ENCODE assay signal across 8 mouse cellular contexts in the genomic region with DNA sequence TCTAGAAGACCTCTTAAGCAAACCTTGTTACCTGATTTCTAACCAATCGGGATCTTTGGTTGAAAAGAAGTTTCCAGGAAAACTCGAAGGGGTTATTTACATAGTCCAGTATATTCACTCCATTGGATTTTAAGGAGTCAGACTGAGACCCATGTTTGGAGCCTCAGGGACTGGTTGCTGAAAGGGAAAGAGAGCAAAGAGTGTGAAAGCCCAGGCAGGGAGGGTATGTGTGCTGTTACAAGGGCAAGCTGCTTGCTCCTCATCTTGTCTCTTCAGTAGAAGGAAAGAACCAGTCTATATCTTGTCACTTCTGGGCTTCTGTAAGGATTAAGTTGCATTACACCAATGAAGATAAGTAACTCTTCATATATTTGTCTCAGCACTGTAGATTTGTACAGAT. TPM values are rescaled to one million over a fixed set of nuclear protein-coding genes. Genes with fewer than 3 reads are reported as not detected.
DNase-seq lines count a peak whose midpoint lies in the region; ATAC-seq lines count a peak whose summit lies in the region.

No protein-coding gene starts in this region.

- 0% methylated on average over 2 of the region's 2 CpGs for WGBS in lung, embryonic 16.5 days
- 6% methylated on average over 2 of the region's 2 CpGs for WGBS in embryonic facial prominence, embryonic 13.5 days
- 12% methylated on average over 2 of the region's 2 CpGs for WGBS in limb, embryonic 10.5 days
- 5% methylated on average over 2 of the region's 2 CpGs for WGBS in neural tube, embryonic 15.5 days

- ATAC-seq in lung, embryonic 16.5 days (ENCODE audit: low read depth), result no peak
- ATAC-seq in embryonic facial prominence, embryonic 13.5 days (ENCODE audit: insufficient number of reproducible peaks, insufficient read depth, low FRiP score, low TSS enrichment, low read depth), result no peak
- ATAC-seq in neural tube, embryonic 15.5 days (ENCODE audit: low FRiP score), result no peak
- ATAC-seq in activated CD4-positive, CD25-positive, alpha-beta regulatory T cell, adult 4 months, result no peak

- peak overlapping the region; percentile 90 for H3K9ac ChIP-seq in lung, embryonic 16.5 days (ENCODE audit: low read length)
- peak overlapping the region; percentile 87 for H3K9ac ChIP-seq in embryonic facial prominence, embryonic 13.5 days
- H3K9ac ChIP-seq in neural tube, embryonic 15.5 days (replicated peaks), result peak overlapping the region; percentile 81

- no peaks in the 10 kb centered on the region for H3K36me3 ChIP-seq in lung, embryonic 16.5 days (ENCODE audit: control insufficient read depth, insufficient read depth, low read length)
- H3K36me3 ChIP-seq in embryonic facial prominence, embryonic 13.5 days, result no peaks in the 10 kb centered on the region
- H3K36me3 ChIP-seq in limb, embryonic 10.5 days, result no peaks in the 10 kb centered on the region
- H3K36me3 ChIP-seq in neural tube, embryonic 15.5 days, result no peaks in the 10 kb centered on the region

- H3K27ac ChIP-seq in lung, embryonic 16.5 days (ENCODE audit: low read length), result peak overlapping the region; percentile 96; the same call in 1 of the 2 replicates
- no peak overlapping the region; the same call in 1 of the 2 replicates for H3K27ac ChIP-seq in embryonic facial prominence, embryonic 13.5 days
- H3K27ac ChIP-seq in limb, embryonic 10.5 days, result 0 out of 2 replicates have a peak overlapping the region, but pooled peaks have one; percentile 93
- peak overlapping the region; percentile 95 for H3K27ac ChIP-seq in neural tube, embryonic 15.5 days (replicated peaks)

- DNase-seq in lung, postnatal 4 days, result no peak
- no peak for DNase-seq in limb, embryonic 10.5 days (ENCODE audit: low spot score)
- no peak for DNase-seq in right cerebral cortex, postnatal 14 days
- DNase-seq in adrenal gland, adult 18-20 months (ENCODE audit: low spot score in 2 of 2), result no peak

- peaks cover 15% of the 10 kb centered on the region for H3K4me1 ChIP-seq in lung, embryonic 16.5 days (replicated peaks; ENCODE audit: control insufficient read depth, insufficient read depth, low read length)
- peaks cover 7% of the 10 kb centered on the region; the same call in 1 of the 2 replicates for H3K4me1 ChIP-seq in embryonic facial prominence, embryonic 13.5 days
- peaks cover 19% of the 10 kb centered on the region for H3K4me1 ChIP-seq in limb, embryonic 10.5 days
- peaks cover 10% of the 10 kb centered on the region for H3K4me1 ChIP-seq in neural tube, embryonic 15.5 days

- no peaks in the 10 kb centered on the region for H3K27me3 ChIP-seq in lung, embryonic 16.5 days (ENCODE audit: control insufficient read depth, insufficient read depth, low read depth, low read length)
- no peaks in the 10 kb centered on the region for H3K27me3 ChIP-seq in embryonic facial prominence, embryonic 13.5 days
- H3K27me3 ChIP-seq in limb, embryonic 10.5 days (ENCODE audit: low read depth, poor library complexity, severe bottlenecking), result no peaks in the 10 kb centered on the region
- no peaks in the 10 kb centered on the region for H3K27me3 ChIP-seq in neural tube, embryonic 15.5 days (replicated peaks)

- H3K4me2 ChIP-seq in lung, embryonic 16.5 days (ENCODE audit: low read depth, low read length), result peak overlapping the region; percentile 91
- peak overlapping the region; percentile 77 for H3K4me2 ChIP-seq in embryonic facial prominence, embryonic 13.5 days
- H3K4me2 ChIP-seq in neural tube, embryonic 15.5 days, result peak overlapping the region; percentile 68

- H3K4me3 ChIP-seq in lung, embryonic 16.5 days (ENCODE audit: low read length), result peak overlapping the region; percentile 78
- peak overlapping the region; percentile 91 for H3K4me3 ChIP-seq in embryonic facial prominence, embryonic 13.5 days
- peak overlapping the region; percentile 99 for H3K4me3 ChIP-seq in limb, embryonic 10.5 days
- H3K4me3 ChIP-seq in neural tube, embryonic 15.5 days (replicated peaks), result peak overlapping the region; percentile 96

- H3K9me3 ChIP-seq in lung, embryonic 16.5 days (ENCODE audit: control insufficient read depth, low read length), result no peaks in the 10 kb centered on the region
- H3K9me3 ChIP-seq in embryonic facial prominence, embryonic 13.5 days, result no peaks in the 10 kb centered on the region
- no peaks in the 10 kb centered on the region for H3K9me3 ChIP-seq in limb, embryonic 10.5 days (replicated peaks)
- no peaks in the 10 kb centered on the region for H3K9me3 ChIP-seq in neural tube, embryonic 15.5 days (replicated peaks)

RNA-seq across cellular contexts. Expression of a gene that starts 1.3 kb away (rescaled TPM):
- polyA plus RNA-seq in lung, embryonic 16.5 days (2015; fragmentation: Nextera tagmentation; extraction: Ambion mirVana), result 12.3 and 12.6 TPM in 2 replicates
- polyA plus RNA-seq in embryonic facial prominence, embryonic 13.5 days (2015; fragmentation: Nextera tagmentation; extraction: Ambion mirVana), result 16.9 and 19.3 TPM in 2 replicates
- 8.5 and 12.3 TPM in 2 replicates for polyA plus RNA-seq in limb, embryonic 10.5 days (2016; fragmentation: Nextera tagmentation; extraction: Ambion mirVana)
- polyA plus RNA-seq in neural tube, embryonic 15.5 days (2015; fragmentation: Nextera tagmentation; extraction: Ambion mirVana), result 21.1 and 23.8 TPM in 2 replicates
- polyA plus RNA-seq in activated CD4-positive, CD25-positive, alpha-beta regulatory T cell, adult 4 months (2017; shearing (Covaris generic)), result 10 to 100 TPM; 31.8 to 42.8 TPM
- 10 to 100 TPM; 10.2 to 12.1 TPM for total RNA-seq in adrenal gland, adult 18-20 months (2021)

RNA-seq across cellular contexts. Expression of a gene that starts 1.5 kb away (rescaled TPM):
- 9.1 and 9.9 TPM in 2 replicates for polyA plus RNA-seq in lung, embryonic 16.5 days (2015; fragmentation: Nextera tagmentation; extraction: Ambion mirVana)
- polyA plus RNA-seq in embryonic facial prominence, embryonic 13.5 days (2015; fragmentation: Nextera tagmentation; extraction: Ambion mirVana), result 11.4 TPM in 2 replicates
- polyA plus RNA-seq in limb, embryonic 10.5 days (2016; fragmentation: Nextera tagmentation; extraction: Ambion mirVana), result 16.0 and 16.6 TPM in 2 replicates
- 8.4 and 11.3 TPM in 2 replicates for polyA plus RNA-seq in neural tube, embryonic 15.5 days (2015; fragmentation: Nextera tagmentation; extraction: Ambion mirVana)
- 1 to 10 TPM; 5.0 to 5.4 TPM for polyA plus RNA-seq in activated CD4-positive, CD25-positive, alpha-beta regulatory T cell, adult 4 months (2017; shearing (Covaris generic))
- total RNA-seq in adrenal gland, adult 18-20 months (2021), result 10 to 100 TPM in 1 of 2 experiments, 1 to 10 TPM in 1; 9.2 to 11.7 TPM
